Mouse (Mus musculus) intestine, embryonic 15.5 days (tissue): ENCODE measurements around the gene Slc5a4b. TPM values are rescaled to one million over a fixed set of nuclear protein-coding genes. Genes with fewer than 3 reads are reported as not detected.

Experiments used
- ATAC-seq: fragments of 200-750 bp; cut with Nextera tagmentation; 2 replicates; pipeline ENCODE4 v1.8.0; 2017; ENCODE audit warnings: moderate TSS enrichment, moderate library complexity
- H3K27ac ChIP-seq: fragments of 300-500 bp; sonication (generic); 2 replicates; pipeline ENCODE4 v1.5.1; 2015; ENCODE audit warnings: mild to moderate bottlenecking, inconsistent platforms
- H3K27me3 ChIP-seq: fragments of 300-500 bp; sonication (generic); replicated peaks from 2 replicates; pipeline ENCODE4 v1.6.1; 2015; ENCODE audit warnings: inconsistent platforms
- H3K36me3 ChIP-seq: fragments of 300-500 bp; sonication (generic); 2 replicates; pipeline ENCODE4 v1.6.1; 2015; ENCODE audit warnings: inconsistent platforms
- H3K4me1 ChIP-seq: fragments of 300-500 bp; sonication (generic); replicated peaks from 2 replicates; pipeline ENCODE4 v1.6.1; 2015; ENCODE audit warnings: inconsistent platforms
- H3K4me2 ChIP-seq: fragments of 300-500 bp; sonication (generic); replicated peaks from 2 replicates; pipeline ENCODE4 v1.6.1; 2015; ENCODE audit warnings: mild to moderate bottlenecking, inconsistent platforms
- H3K4me3 ChIP-seq: fragments of 300-500 bp; sonication (generic); replicated peaks from 2 replicates; pipeline ENCODE4 v1.5.1; 2015; ENCODE audit warnings: inconsistent platforms
- H3K9ac ChIP-seq: fragments of 300-500 bp; sonication (generic); 2 replicates; pipeline ENCODE4 v1.6.1; 2015; ENCODE audit warnings: inconsistent platforms
- H3K9me3 ChIP-seq: fragments of 300-500 bp; sonication (generic); 2 replicates; pipeline ENCODE4 v1.6.1; 2016; ENCODE audit warnings: inconsistent platforms
- WGBS: fragments of 180-500 bp; shearing (Covaris S2); methylation state at CpG from one replicate; pipeline ENCODE4 v1.1.7; 2015; 5-methylcytosine and 5-hydroxymethylcytosine counted together
- polyA plus RNA-seq: library from polyadenylated mRNA; unstranded; fragments of >200 nt; fragmentation: Nextera tagmentation; extraction: Ambion mirVana; gene quantifications from 2 replicates; pipeline ENCODE4 v1.2.1, GENCODE M21; 2015

The Slc5a4b gene
- polyA plus RNA-seq, 1 experiment from 2014 or later: 0.36 TPM

- no peak overlapping the region for H3K9ac ChIP-seq
- no peak overlapping the region for H3K4me3 ChIP-seq
Measured at GRCm38 (mm10) chr10:76034001-76034600, 76.7 kb downstream of the Slc5a4b start.

GRCm38 (mm10) chr10:76033119-76033455 is 77.7 kb downstream of the Slc5a4b start:
- Histone ChIP-seq H3K9me3 (no peaks in the 10 kb centered on the region), H3K9ac (peak overlapping the region; percentile 95), H3K36me3 (peaks cover 6% of the 10 kb centered on the region), H3K27me3 (no peaks in the 10 kb centered on the region), H3K4me2 (peak overlapping the region; percentile 73), H3K27ac (peak overlapping the region; percentile 53; the same call in 1 of the 2 replicates), H3K4me1 (0 out of 2 replicates have a peak, but pooled peaks cover 3% of the 10 kb centered on the region), H3K4me3 (peak overlapping the region; percentile 81)
- 13% methylated on average over 7 of the region's 7 CpGs for WGBS
- ATAC-seq: peak; percentile 9; the same call in 1 of the 2 replicates

More at GRCm38 (mm10) chr10:76034001-76034600, 76.7 kb downstream of the Slc5a4b start:
- Histone ChIP-seq H3K27me3 (no peaks in the 10 kb centered on the region), H3K4me2 (peak overlapping the region; percentile 73), H3K4me1 (no peaks in the 10 kb centered on the region), H3K36me3 (peaks cover 17% of the 10 kb centered on the region), H3K27ac (no peak overlapping the region), H3K9me3 (no peaks in the 10 kb centered on the region)
- no peak for ATAC-seq
- WGBS: 90% methylated on average over 8 of the region's 8 CpGs

DNA sequence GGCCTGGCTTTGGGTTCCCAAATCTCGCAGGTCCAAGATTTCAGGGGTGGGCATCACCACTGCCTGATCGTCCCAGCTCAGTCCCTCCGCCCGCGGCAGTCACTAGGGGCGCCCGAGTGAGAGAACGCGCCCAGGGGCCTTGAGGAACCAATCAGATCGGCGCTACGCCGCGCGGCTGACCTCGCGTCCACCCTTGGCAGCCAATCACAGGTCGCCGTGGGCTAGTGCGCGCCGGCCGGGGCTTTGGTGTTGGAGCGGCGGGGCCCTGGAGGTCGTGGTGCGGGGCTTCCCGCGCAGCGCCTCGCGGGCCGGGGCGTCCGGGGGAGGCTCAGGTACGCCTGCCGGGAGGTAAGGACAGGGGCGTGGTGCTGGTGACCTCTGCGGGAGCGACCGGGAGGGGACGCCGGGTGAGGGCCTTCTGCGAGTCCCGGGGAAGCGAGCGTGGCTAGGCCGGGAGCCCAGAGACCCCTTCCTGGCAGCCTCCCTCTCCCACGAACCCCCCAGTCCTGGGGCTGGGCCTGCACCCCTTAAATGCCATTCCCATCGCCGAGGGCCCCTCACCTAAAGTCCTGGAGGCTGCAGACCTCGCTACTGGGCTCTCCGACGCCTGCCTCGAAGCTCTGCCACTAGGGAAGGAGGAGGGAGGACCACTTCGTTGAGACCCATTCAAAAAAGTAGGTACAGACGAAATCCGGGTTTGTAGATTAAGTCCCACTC is 78.2 kb downstream of the Slc5a4b start, which contains the start of gene Zfp280b:
TSS of gene Zfp280b (plus strand) at position 249 of the 717 bp plus-strand sequence.
- no peaks in the 10 kb centered on the region for H3K27me3 ChIP-seq
- no peaks in the 10 kb centered on the region for H3K9me3 ChIP-seq
- H3K27ac ChIP-seq: peak within 1 kb of the TSS; percentile 77
- H3K4me2 ChIP-seq: peak within 1 kb of the TSS; percentile 73
- ATAC-seq: peak; percentile 99
- H3K4me1 ChIP-seq: 0 out of 2 replicates have a peak, but pooled peaks cover 3% of the 10 kb centered on the region
- under 1% methylated on average over 53 of the region's 58 CpGs for WGBS
- H3K9ac ChIP-seq: peak within 1 kb of the TSS; percentile 95
- peak within 1 kb of the TSS; percentile 81 for H3K4me3 ChIP-seq
- H3K36me3 ChIP-seq: peaks cover 5% of the 10 kb centered on the region; the same call in 1 of the 2 replicates

GRCm38 (mm10) chr10:76031511-76032401 is 79.0 kb downstream of the Slc5a4b start:
- peak overlapping the region; percentile 48 for H3K9ac ChIP-seq
- peak overlapping the region; percentile 81 for H3K4me3 ChIP-seq
- H3K9me3 ChIP-seq: no peaks in the 10 kb centered on the region
- peak overlapping the region; percentile 73 for H3K4me2 ChIP-seq
- H3K27me3 ChIP-seq: no peaks in the 10 kb centered on the region
- 48% methylated on average over 14 of the region's 14 CpGs for WGBS
- H3K27ac ChIP-seq: peak overlapping the region; percentile 77
- peak; percentile 82 for ATAC-seq
- H3K36me3 ChIP-seq: 0 out of 2 replicates have a peak, but pooled peaks cover under 1% of the 10 kb centered on the region
- H3K4me1 ChIP-seq: 0 out of 2 replicates have a peak, but pooled peaks cover 3% of the 10 kb centered on the region

- Histone ChIP-seq H3K27me3 (no peaks in the 10 kb centered on the region), H3K4me2 (no peak overlapping the region), H3K4me3 (no peak overlapping the region), H3K36me3 (no peaks in the 10 kb centered on the region), H3K9ac (no peak overlapping the region), H3K9me3 (no peaks in the 10 kb centered on the region), H3K4me1 (0 out of 2 replicates have a peak, but pooled peaks cover 3% of the 10 kb centered on the region), H3K27ac (no peak overlapping the region)
- ATAC-seq: no peak
- WGBS: 74% methylated on average over 5 of the region's 5 CpGs
Measured at GRCm38 (mm10) chr10:76030496-76030895, 80.3 kb downstream of the Slc5a4b start.

- Histone ChIP-seq H3K36me3 (no peaks in the 10 kb centered on the region), H3K4me1 (0 out of 2 replicates have a peak, but pooled peaks cover 3% of the 10 kb centered on the region), H3K27me3 (no peaks in the 10 kb centered on the region), H3K9ac (no peak overlapping the region), H3K4me2 (no peak overlapping the region), H3K27ac (no peak overlapping the region), H3K4me3 (no peak overlapping the region), H3K9me3 (peaks cover 2% of the 10 kb centered on the region; the same call in 1 of the 2 replicates)
- no peak for ATAC-seq
- WGBS: 85% methylated on average over 5 of the region's 5 CpGs
Measured at GRCm38 (mm10) chr10:76029276-76029675, 81.5 kb downstream of the Slc5a4b start.

DNA sequence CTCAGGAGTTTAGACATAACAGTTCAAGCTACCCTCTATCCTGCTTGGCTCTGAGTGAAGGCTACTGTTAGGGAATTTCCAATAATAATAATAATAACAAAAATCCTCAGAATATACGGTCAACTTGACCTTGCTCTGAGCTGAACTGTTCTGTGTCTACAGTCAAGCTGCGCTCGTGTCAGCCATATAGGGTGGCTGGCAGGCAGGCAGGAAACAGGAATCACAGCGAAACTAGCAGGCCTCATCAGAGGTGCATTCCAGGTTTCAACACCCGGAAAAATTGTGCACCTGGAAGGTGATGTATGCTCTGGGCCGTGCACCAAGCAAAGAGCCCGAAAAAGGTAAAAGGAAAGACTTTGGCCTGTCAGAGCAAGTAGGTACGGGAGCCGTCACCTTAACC is 82.4 kb downstream of the Slc5a4b start:
- peaks cover 4% of the 10 kb centered on the region; the same call in 1 of the 2 replicates for H3K9me3 ChIP-seq
- WGBS: 60% methylated on average over 9 of the region's 9 CpGs
- ATAC-seq: no peak
- no peak overlapping the region for H3K4me3 ChIP-seq
- no peaks in the 10 kb centered on the region for H3K27me3 ChIP-seq
- no peaks in the 10 kb centered on the region for H3K36me3 ChIP-seq
- H3K4me1 ChIP-seq: 0 out of 2 replicates have a peak, but pooled peaks cover 3% of the 10 kb centered on the region
- H3K4me2 ChIP-seq: no peak overlapping the region
- H3K27ac ChIP-seq: no peak overlapping the region
- no peak overlapping the region for H3K9ac ChIP-seq

GRCm38 (mm10) chr10:76028016-76028366 is 82.8 kb downstream of the Slc5a4b start:
- no peak overlapping the region for H3K9ac ChIP-seq
- H3K4me2 ChIP-seq: no peak overlapping the region
- peaks cover 4% of the 10 kb centered on the region; the same call in 1 of the 2 replicates for H3K9me3 ChIP-seq
- H3K27me3 ChIP-seq: no peaks in the 10 kb centered on the region
- no peaks in the 10 kb centered on the region for H3K36me3 ChIP-seq
- 0 out of 2 replicates have a peak, but pooled peaks cover 3% of the 10 kb centered on the region for H3K4me1 ChIP-seq
- no peak overlapping the region for H3K4me3 ChIP-seq
- ATAC-seq: no peak
- WGBS: 15% methylated on average over 4 of the region's 4 CpGs
- H3K27ac ChIP-seq: no peak overlapping the region

DNA sequence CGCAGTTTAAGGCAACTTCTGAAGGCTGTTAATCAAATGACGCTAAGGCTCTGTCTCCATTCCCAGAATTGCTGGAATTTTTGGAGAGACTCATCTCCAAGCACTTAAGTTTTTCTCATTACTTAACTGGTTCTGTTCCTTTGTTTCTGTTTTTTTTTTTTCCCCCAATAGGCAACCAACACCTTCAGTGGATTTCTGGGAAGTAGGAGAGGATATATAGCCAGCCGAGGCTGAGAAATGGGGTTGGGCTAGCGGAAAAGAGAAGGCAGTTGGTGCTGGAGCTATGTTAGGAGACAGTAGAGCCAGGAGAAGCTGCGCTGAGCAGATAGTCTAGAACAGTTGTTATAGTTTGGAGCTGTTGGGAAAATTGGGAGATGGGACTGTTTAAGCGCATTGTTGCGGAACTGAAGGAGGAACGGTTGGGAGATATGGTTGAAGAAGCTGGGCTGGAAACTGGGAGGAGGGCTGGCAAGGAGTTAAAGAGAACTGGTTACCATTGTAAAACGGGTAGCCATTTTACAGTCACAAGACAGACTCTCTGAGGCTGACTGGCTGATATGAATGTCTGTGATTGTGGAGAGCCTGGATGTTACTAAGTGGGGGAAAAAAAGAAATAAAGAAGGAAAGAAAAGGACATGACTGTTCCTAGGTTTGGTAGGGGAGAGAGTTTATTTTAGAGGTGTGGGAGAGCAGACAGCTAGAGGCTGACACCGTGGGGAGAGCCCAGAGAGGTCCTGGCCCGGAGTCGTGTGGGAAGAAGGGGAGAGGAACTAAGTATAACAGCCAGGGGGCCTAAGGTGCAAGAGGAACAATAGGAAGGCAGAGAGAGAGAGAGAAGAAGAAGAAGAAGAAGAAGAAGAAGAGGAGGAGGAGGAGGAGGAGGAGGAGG is 83.4 kb downstream of the Slc5a4b start:
- no peak overlapping the region for H3K9ac ChIP-seq
- no peak overlapping the region for H3K4me3 ChIP-seq
- 0 out of 2 replicates have a peak, but pooled peaks cover 3% of the 10 kb centered on the region for H3K4me1 ChIP-seq
- ATAC-seq: no peak
- H3K9me3 ChIP-seq: peaks cover 4% of the 10 kb centered on the region; the same call in 1 of the 2 replicates
- no peaks in the 10 kb centered on the region for H3K27me3 ChIP-seq
- H3K4me2 ChIP-seq: no peak overlapping the region
- WGBS: 56% methylated on average over 12 of the region's 12 CpGs
- H3K27ac ChIP-seq: no peak overlapping the region
- H3K36me3 ChIP-seq: no peaks in the 10 kb centered on the region

- 0 out of 2 replicates have a peak, but pooled peaks cover 3% of the 10 kb centered on the region for H3K4me1 ChIP-seq
- H3K36me3 ChIP-seq: no peaks in the 10 kb centered on the region
- 93% methylated on average over 10 of the region's 10 CpGs for WGBS
- H3K4me3 ChIP-seq: no peak overlapping the region
- no peaks in the 10 kb centered on the region for H3K27me3 ChIP-seq
- no peak for ATAC-seq
- peaks cover 4% of the 10 kb centered on the region; the same call in 1 of the 2 replicates for H3K9me3 ChIP-seq
- no peak overlapping the region for H3K4me2 ChIP-seq
- no peak overlapping the region for H3K9ac ChIP-seq
- H3K27ac ChIP-seq: no peak overlapping the region
Measured at GRCm38 (mm10) chr10:76025470-76026190, 85.1 kb downstream of the Slc5a4b start.
